Mouse (Mus musculus): ENCODE measurements around the gene Tcte1. TPM values are rescaled to one million over a fixed set of nuclear protein-coding genes. Genes with fewer than 3 reads are reported as not detected.

The Tcte1 gene
- total RNA-seq, 1 experiment from 2014 or later: not detected

DNA sequence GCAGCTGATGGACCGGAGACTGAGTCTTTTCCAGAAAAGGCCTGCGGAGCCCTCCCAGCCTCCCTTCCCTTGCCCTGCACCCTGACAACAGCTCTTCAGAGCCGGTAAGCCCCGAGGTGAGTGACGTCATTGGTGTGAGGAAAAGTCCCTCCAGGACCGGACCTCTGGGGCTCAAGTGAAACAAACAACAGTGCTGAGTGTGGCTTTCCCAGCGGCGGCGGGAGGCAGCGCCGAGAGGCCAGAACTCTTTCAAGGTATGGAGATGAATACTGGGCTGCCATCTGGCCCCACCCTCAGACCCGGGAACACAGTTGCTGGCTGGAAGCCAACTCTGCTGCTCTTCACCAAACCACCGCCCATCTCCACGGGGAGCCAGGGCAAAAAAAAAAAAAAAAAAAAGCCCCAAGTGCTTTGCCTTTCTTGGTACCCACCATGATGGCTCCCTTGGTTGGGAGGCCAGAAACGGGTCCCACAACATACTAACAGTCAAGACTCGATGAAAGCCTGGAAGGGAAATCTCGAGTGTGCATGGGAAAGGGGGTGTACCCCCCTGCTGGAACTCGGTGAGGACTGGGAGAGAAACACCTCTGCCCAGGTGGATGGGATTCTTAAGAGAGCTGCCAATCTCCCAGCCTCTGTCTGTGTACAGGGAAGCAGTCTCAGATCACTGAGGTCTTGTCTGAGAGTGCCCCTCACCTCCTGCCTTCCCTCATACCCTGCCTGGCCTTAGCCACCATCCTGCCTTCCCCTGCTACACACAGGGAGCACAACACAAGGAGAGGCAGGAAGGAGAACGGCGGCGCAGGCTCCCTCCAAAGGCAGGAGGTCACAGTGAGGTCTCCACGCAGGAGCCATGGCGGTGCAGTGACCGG, 21.0 kb downstream of the Tcte1 start:
- ATAC-seq (ENCODE audit: extremely low read depth, insufficient number of reproducible peaks, low FRiP score, poor library complexity, severe bottlenecking): no peak

DNA sequence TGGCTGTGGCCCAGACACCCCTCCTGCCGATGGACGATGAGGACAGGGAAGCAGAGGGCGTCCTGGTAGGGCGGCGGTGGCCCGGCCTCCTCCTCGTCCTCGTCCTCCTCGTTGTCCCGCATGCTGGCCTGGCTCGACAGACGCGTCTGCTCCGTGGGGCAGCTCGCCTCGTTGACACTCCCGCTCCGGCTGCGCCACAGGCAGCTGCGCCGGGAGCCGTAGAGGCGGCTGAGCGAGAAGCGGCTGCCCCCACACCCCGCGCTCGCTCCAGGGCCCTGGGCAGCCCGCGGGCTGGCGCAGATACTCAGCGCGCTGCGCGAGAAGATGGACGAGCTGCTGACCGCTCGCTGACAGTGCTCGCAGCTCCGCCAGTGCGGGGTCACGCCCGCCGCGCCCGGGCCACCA, 21.6 kb downstream of the Tcte1 start:
- ATAC-seq (ENCODE audit: extremely low read depth, insufficient number of reproducible peaks, low FRiP score, poor library complexity, severe bottlenecking): no peak

DNA sequence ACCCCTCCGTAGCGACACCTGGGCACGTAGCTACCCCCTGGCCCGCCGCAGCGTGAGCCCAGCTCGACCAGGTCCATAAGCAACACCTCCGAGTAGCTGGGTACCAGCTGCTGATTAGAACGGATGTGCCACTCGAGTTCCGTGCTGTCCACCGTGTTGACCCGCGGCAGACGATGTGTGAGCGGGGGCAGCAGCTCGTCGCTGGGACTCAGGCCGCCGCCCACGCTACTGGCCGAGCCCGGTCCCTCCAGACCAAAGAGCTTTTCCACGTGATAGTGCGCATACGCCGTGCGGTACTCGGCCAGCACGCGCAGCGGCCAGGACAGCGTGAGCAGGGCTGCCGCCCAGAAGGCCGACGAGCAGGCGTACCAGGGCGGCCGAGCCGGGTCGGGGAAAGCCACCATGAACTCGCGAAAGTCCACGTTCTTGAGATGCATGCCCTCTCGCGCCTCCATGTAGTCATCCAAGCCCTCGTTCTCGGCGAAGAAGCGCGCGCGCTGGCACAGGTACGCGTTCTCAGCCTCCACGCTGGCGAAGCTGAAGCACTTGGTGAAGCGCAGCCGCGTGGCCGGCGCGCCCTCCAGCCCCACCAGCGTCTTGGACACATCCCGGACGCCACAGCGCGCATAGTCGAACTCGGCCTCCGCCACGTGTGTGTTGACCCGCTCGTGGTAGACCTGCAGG, 22.2 kb downstream of the Tcte1 start:
- no peak for ATAC-seq (ENCODE audit: extremely low read depth, insufficient number of reproducible peaks, low FRiP score, poor library complexity, severe bottlenecking)

DNA sequence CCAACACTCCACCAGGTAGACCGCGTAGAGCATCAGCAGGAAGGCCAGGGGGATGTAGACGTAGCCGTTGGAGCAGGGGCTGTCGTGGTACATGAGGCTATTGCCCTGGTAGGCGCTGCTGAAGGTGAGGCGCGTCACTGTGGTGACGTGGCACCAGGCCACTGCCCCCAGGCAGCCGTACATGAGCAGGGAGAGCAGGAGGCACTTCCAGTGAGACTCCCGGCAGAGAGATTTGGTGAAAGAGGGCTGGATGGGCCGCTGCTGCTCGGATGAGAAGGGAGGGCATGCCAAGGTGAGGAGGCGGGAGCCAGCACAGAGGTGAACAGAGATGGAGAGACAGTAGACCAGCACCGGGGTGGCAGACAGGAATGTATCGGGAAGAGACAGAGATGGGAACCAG, 23.7 kb downstream of the Tcte1 start:
- ATAC-seq (ENCODE audit: extremely low read depth, insufficient number of reproducible peaks, low FRiP score, poor library complexity, severe bottlenecking): no peak

DNA sequence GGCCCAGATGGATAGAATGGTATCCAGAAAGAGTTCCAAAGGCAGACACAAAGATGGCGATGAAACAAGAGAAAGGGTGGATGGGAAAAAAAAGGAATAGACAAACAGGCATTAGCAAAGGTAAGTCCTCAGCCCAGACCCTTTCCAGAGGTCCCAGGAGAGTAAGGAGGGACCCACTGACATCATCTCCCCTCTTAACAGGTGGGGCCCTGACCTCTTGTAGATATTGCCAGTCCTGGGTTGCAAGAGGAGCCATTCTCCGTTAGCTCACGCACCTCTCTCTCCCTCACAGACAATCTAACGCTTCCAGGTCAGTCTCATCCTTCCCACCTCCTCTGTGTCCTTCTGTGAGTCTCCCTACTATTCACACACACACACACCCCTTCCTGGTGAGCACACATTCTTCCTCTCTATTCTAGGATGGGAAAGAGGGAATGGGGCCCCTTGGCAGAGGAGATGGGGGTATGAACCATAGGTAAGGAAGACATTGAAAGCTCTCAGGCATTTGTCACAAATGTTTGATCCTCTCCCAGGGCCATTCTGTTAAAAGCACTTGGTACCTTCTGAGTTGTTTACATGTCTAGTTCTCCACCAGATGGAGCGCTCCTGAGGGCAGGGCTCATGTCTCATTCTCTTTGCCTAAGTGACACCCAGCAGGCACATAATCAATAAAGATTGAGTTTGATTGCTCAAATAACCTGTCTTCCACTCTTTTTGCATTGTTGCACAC, 24.4 kb downstream of the Tcte1 start:
- ATAC-seq (ENCODE audit: extremely low read depth, insufficient number of reproducible peaks, low FRiP score, poor library complexity, severe bottlenecking): no peak

DNA sequence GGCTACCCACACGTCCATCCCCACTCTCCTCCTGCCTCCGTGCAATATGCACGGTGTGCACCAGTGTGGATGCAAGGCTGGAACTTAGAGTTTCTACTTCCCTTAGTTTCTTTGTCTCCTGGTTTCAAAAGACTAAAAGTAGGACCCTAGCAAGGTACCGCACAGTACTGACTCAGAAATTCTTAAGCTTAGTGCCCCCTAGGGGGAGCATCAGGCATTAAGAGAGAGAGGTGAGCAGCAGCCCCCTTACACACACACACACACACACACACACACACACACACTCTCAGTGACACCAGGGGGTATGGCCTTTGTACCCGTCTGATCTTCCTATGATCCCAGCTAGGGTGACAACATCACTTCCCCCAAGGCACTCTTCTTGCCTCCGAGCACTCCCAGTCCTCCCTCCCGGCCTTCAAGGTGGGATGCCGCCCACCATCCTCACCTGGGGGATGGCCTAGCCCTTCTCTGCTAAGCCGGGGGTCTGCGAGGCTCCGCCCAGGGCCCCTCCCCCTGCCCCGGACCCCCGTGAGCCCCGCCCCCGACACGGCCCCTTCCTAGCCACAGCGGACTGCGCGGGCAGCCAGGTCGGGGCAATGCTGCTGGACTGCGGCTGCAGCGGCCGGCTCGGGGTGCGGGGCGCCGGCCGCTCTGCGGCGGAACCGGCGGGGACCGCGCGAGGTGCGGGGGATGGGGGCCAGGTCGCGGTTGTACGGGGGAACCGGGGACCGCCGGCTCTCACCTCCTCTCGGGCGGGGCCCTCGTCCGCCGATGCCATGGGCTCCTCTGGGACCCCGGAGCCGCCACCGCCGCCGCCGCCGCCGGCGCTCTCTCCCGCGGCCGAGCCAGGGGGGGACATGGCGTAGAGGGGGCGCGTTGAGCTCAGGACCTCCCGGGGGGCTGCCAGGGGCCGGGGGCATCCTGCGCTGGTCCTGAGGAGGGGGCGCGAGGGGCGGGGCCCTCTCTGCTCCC, 25.6 kb downstream of the Tcte1 start:
- ATAC-seq (ENCODE audit: extremely low read depth, insufficient number of reproducible peaks, low FRiP score, poor library complexity, severe bottlenecking): no peak

DNA sequence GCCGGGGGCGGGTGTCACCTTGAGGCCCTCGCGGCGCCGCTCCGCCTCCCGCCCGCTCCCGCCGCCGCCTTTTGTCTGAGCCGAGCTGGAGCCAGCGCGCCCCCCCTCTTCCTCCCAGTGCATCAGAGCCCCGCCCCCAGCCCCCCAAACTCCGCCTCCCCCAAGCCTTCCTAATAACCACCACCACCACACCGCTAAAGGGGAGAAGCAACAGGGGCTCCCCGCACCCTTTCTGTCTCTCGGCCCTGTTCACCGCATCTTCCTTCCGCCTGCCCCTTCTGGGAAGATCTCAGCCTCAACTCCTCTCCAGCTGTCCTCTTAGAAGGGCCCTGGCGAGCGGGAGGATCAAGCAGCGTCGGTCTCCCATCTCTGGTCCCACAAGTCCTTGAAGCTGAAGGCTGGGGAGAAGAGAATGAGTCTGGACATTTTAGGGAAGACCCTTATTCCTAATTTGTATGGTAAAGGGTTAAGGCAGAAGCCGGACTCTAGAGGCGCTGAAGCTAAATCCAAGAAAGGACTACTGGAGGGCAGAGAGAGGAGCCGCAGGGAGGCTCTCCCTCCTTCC, 26.5 kb downstream of the Tcte1 start, which contains the start of gene Tmem151b:
TSS of gene Tmem151b (minus strand) at position 61 of the 565 bp plus-strand sequence.
- ATAC-seq (ENCODE audit: extremely low read depth, insufficient number of reproducible peaks, low FRiP score, poor library complexity, severe bottlenecking): no peak

DNA sequence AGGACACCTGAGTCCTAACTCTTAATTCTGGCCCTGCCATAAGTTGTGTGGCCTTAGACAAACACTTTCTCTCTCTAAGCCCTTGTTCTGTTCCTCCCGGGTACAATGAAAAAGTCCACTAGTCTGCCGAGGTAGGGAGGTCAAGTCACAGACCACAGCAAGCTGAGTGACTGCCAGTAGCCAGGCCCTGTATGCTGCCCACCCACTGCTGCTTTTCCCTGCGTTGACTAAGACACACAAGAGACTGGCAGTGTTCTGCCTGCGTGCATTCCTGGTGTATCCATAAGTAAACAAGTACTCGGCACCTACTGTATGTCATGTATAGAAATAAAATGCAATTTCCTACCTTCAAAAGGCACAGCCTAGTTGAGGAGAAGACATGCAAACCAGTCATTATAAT, 27.0 kb downstream of the Tcte1 start:
- ATAC-seq (ENCODE audit: extremely low read depth, insufficient number of reproducible peaks, low FRiP score, poor library complexity, severe bottlenecking): no peak

DNA sequence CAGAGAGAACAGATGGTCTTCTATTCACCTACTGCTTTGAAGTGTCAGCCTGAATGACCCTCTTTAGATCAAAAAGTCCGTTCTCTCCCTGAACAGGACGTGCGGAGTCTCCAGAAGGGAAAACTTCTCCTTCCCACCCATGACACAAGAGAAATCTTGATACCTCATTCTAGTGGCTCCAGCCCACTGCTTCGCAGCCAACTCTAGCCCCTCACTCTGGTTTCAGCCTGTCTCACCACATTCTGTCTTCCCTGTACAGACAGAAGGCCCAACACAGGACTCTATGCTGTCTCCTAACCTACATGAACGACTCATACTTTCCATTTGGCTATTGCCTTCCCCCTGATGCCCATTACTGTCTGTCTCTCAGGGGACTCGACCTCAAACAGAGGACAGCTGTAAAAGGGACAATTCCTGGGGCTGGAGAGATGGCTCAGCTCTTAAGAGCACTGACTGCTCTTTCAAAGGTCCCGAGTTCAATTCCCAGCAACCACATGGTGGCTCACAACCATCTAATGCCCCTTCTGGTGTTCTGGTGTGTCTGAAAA, 28.1 kb downstream of the Tcte1 start:
- no peak for ATAC-seq (ENCODE audit: extremely low read depth, insufficient number of reproducible peaks, low FRiP score, poor library complexity, severe bottlenecking)

DNA sequence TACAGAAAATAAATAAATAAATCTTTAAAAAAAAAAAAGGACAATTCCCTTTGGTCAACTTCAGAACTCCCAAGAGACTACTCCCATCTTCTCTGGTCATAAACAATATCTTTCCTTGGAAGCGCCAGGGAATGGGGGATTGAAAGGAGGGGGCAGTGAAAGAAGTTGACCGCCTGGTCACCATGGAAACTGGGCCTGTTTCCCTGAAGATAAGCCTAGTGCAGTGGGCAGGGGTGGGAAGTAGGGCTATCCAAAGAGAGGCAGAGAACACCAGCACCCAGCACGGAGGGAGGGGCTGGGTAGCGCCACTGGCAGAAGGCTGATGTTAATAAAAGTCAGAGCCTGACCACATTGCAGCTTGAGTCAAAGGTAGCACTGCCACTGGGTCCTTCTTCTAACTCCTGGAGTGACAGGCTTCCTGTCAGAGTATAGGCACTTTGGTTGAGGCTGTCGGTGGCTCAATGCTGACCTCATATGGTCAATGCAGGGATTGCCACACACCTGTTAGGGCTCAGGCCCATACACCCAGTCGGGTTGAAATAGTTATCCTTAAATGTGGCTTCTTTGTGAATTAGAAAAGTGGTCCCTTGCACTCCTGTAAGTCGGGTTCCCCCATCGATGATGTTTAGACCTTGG, 28.7 kb downstream of the Tcte1 start:
- ATAC-seq (ENCODE audit: extremely low read depth, insufficient number of reproducible peaks, low FRiP score, poor library complexity, severe bottlenecking): peak; percentile 74

DNA sequence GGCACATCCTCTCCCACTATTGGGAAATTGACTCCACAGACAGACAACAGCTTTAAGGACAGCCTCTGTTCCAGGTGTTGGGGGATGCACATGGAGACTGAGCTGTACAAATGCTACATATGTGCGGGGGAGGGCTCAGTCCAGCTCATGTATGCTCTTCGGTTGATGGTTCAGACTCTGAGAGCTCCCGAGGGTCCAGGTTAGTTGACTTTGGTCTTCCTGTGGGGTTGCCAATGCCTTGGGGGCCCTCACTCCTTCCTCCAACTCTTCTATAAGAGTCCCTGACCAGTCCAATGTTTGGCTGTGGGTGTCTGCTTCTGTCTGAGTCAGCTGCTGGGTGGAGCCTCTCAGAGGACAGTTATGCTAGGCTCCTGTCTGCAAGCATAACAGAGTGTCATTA, 29.8 kb downstream of the Tcte1 start:
- ATAC-seq (ENCODE audit: extremely low read depth, insufficient number of reproducible peaks, low FRiP score, poor library complexity, severe bottlenecking): no peak

DNA sequence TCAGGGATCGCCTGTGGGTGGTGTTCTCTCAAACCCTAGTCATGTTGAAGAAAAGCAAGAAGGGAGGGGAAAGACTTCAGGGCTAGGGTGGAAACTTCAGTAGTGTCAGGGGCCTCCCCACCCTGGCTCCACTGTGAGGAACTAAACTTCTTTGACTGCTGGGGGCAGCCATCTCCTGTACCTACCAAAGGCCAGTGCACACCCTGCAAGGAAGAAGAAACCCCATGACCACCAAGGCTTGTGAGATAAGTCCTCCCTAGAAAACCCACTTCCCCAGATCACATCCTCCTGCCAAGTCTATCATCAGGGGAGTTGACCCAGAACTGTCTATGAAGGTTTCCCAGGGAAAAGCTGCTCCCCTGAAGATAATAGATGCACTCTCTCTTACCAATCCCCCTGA, 31.2 kb downstream of the Tcte1 start:
- ATAC-seq (ENCODE audit: extremely low read depth, insufficient number of reproducible peaks, low FRiP score, poor library complexity, severe bottlenecking): no peak

DNA sequence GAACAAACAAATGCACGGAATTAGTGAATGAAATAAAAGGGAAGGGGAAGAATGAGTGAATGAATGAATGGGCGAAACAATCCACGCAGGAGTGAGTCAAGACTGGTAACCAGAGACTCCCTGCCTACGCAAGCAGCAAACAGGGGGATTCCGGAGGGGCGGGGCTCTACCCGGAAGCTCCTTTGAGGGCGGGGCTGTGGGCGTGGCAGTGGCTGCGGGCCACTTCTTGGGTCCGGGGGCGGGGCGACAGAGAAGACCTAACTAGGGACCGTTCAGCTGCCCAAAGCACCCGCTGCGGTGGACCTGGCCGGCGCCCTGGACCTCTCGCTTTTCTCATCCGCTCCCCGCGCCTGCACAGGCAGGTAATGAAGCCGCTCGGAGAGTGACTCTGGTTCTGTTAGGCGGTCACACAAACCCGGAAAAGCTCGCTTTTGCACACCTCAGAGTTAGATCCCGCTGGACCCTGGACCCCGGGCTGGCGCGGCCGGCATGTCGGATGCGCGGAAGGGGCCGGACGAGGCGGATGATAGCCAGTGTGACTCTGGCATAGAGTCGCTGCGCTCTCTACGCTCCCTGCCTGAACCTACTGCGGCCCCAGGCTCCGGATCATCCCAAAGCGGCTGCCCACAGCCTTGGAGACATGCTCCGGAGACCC, 32.3 kb downstream of the Tcte1 start, which contains the start of gene Nfkbie:
TSS of gene Nfkbie (plus strand) at position 252 of the 655 bp plus-strand sequence.
- peak; percentile 66 for ATAC-seq (ENCODE audit: extremely low read depth, insufficient number of reproducible peaks, low FRiP score, poor library complexity, severe bottlenecking)

DNA sequence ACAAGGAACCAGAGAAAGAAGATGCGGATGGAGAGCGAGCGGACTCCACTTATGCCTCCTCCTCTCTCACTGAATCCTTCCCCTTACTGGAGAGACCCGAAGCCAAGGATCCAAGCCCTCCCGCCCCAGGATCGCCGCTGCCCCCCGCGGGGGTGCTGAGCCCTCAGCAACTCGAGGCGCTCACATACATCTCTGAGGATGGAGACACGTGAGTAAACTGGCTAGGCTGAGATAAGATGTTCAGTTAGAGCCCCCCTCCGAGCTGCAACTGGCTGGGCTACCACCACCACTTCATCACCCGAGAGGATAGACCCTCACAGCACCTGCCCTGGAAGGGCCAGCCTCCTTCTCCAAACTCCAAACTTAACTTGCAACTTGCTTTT, 32.9 kb downstream of the Tcte1 start:
- no peak for ATAC-seq (ENCODE audit: extremely low read depth, insufficient number of reproducible peaks, low FRiP score, poor library complexity, severe bottlenecking)

DNA sequence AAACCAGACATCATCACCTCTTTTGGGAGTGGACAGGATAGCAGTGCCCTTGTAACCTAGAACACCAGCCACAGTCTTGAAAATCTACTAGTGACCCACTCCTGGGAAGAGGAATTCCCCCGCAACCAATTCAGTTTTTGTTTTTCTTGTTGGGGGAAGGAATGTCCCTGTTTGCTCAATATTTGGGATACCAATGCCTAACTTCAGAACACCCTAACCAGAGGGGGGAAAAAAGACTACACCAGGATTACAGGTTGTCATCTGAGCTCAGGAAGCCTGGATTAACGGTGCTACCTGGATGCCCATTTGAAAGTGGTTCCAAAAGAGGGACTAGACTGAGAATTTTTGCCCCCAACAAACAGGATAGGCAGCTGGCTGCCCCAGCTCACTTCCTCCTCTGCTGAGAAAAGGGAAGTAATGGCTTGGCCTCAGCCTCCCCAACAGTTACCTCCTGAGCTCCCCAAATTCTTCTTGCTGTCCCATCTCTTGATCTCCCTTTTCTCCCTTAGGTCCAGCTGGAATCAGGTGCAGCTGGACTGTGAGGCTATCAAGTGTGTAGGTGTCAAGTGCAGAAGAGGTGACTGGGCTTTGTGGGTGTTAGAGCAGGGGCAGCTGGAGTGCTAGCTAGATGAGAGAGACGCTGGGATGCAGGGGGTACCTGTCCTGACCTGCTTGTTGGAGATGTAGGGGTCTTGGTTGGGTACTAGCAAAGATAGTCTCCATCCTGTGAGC, 33.4 kb downstream of the Tcte1 start:
- ATAC-seq (ENCODE audit: extremely low read depth, insufficient number of reproducible peaks, low FRiP score, poor library complexity, severe bottlenecking): peak; percentile 35

DNA sequence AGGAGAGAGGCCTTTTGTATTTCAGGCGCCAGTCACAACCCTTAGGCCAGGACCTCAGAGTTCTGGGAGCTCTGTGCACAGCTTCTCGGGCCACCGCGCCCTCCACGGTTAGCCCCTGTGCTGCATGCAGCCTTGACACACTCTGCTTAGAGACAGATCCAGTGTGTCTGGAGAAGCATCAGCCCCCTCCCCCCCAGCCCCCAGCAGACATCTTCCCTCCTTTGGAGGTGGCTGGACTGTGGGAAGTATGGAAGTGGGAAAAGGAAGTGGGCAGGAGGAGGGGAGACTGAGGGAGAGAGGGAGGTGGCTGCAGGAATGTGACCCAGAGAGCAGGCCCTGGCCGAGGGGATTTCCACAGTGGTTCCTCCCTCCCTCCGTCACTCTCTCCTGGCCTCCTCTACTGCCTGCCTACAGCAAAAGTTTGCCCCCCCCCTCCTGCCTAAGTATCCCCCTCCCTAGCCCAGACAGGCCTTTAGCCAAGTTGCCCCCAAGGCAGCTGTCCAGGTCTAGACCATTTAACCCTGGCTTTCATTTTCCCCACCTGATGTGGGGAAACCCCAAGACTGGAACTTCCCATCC, 34.1 kb downstream of the Tcte1 start:
- ATAC-seq (ENCODE audit: extremely low read depth, insufficient number of reproducible peaks, low FRiP score, poor library complexity, severe bottlenecking): no peak

Data from neutrophil, adult 5-6 weeks (primary cell).